Mouse (Mus musculus) MEL (cell line): ENCODE measurements at regions not wholly inside any gene's neighbourhood (a gene's known extent, or its start where the extent isn't known, plus 50 kb on each side); places are given as distances from the start of the nearest gene placed in this dataset.

Source experiments
- DNase-seq: peaks from one replicate; pipeline ENCODE4 v3.0.0; 2011; ENCODE audit warnings: low read depth, low spot score
- H3K27ac ChIP-seq: 2 replicates; pipeline ENCODE4 v1.5.1; 2012; ENCODE audit warnings: low read depth, mild to moderate bottlenecking, control low read depth, low read length, moderate library complexity; ENCODE audit not compliant: control insufficient read depth
- H3K27me3 ChIP-seq, 2 experiments: fragments of 150-350 bp in 1 of 2; sonication (generic) in 1 of 2; 2 replicates each; pipeline ENCODE4 v1.6.1; 2012; ENCODE audit warnings: low read length in 2 of 2, mild to moderate bottlenecking in 2 of 2, improper control_type of control experiment in 1 of 2, moderate library complexity in 1 of 2; ENCODE audit not compliant: insufficient read depth in 2 of 2, control insufficient read depth in 1 of 2
- H3K36me3 ChIP-seq, 2 experiments: 2 replicates each; pipeline ENCODE4 v1.6.1; 2012 to 2014; ENCODE audit warnings: low read length in 2 of 2, improper control_type of control experiment in 1 of 2, inconsistent platforms in 1 of 2, mild to moderate bottlenecking in 1 of 2; ENCODE audit not compliant: insufficient read depth in 2 of 2, control insufficient read depth in 1 of 2
- H3K4me1 ChIP-seq, 2 experiments: fragments of 150-350 bp in 1 of 2; sonication (generic) in 1 of 2; 2 replicates each; pipeline ENCODE4 v1.6.1; 2012; ENCODE audit warnings: low read length in 2 of 2, improper control_type of control experiment in 1 of 2, mild to moderate bottlenecking in 1 of 2; ENCODE audit not compliant: insufficient read depth in 2 of 2, control insufficient read depth in 1 of 2
- H3K4me3 ChIP-seq, 2 experiments: fragments of 150-350 bp in 1 of 2; sonication (generic) in 1 of 2; 2 replicates each; pipeline ENCODE4 v1.5.1; 2012; ENCODE audit warnings: low read depth in 2 of 2, low read length in 2 of 2, mild to moderate bottlenecking in 2 of 2, moderate library complexity in 2 of 2, control low read depth in 1 of 2, improper control_type of control experiment in 1 of 2; ENCODE audit not compliant: control insufficient read depth in 1 of 2, insufficient read depth in 1 of 2
- H3K79me2 ChIP-seq: 2 replicates; pipeline ENCODE4 v1.6.1; 2012; ENCODE audit warnings: mild to moderate bottlenecking, low read length, moderate library complexity; ENCODE audit not compliant: control insufficient read depth, poor library complexity, insufficient read depth
- H3K9ac ChIP-seq: 2 replicates; pipeline ENCODE4 v1.6.1; 2012; ENCODE audit warnings: low read depth, mild to moderate bottlenecking, control low read depth, low read length, moderate library complexity; ENCODE audit not compliant: control insufficient read depth, poor library complexity, severe bottlenecking
- H3K9me3 ChIP-seq: fragments of 150-350 bp; sonication (generic); replicated peaks from 2 replicates; pipeline ENCODE4 v1.6.1; 2012; ENCODE audit warnings: mild to moderate bottlenecking, low read length, improper control_type of control experiment, moderate library complexity; ENCODE audit not compliant: insufficient read depth
- CHD2 ChIP-seq: IDR thresholded peaks from 2 replicates; pipeline ENCODE4 v1.6.1; 2011; ENCODE audit warnings: low read length, improper control_type of control experiment
- CTCF ChIP-seq, 3 experiments: IDR thresholded peaks in 2 of 3; conservative IDR thresholded peaks in 1 of 3; 2 replicates each; pipeline ENCODE4 v1.5.1; 2011 to 2012; ENCODE audit warnings: low read length in 3 of 3, low read depth in 2 of 3, mild to moderate bottlenecking in 2 of 3, improper control_type of control experiment in 1 of 3, inconsistent platforms in 1 of 3, mixed read lengths in 1 of 3, moderate library complexity in 1 of 3; ENCODE audit not compliant: control insufficient read depth in 1 of 3, insufficient read depth in 1 of 3, poor library complexity in 1 of 3, severe bottlenecking in 1 of 3
- E2F4 ChIP-seq: IDR thresholded peaks from 2 replicates; pipeline ENCODE4 v1.6.1; 2011; ENCODE audit warnings: low read depth, low read length, improper control_type of control experiment, borderline replicate concordance
- ELF1 ChIP-seq: IDR thresholded peaks from 2 replicates; pipeline ENCODE4 v1.6.1; 2014; ENCODE audit warnings: low read depth, mild to moderate bottlenecking, inconsistent platforms, low read length, improper control_type of control experiment, moderate library complexity
- EP300 ChIP-seq, 2 experiments: IDR thresholded peaks; 2 replicates each; pipeline ENCODE4 v1.6.1; 2011; ENCODE audit warnings: improper control_type of control experiment in 2 of 2, low read length in 2 of 2, low read depth in 1 of 2, mild to moderate bottlenecking in 1 of 2
- ETS1 ChIP-seq: IDR thresholded peaks from 2 replicates; pipeline ENCODE4 v1.6.1; 2012; ENCODE audit warnings: low read depth, mild to moderate bottlenecking, inconsistent platforms, low read length, improper control_type of control experiment, moderate library complexity
- GABPA ChIP-seq: IDR thresholded peaks from 2 replicates; pipeline ENCODE4 v1.6.1; 2012; ENCODE audit warnings: low read depth, mild to moderate bottlenecking, inconsistent platforms, low read length, improper control_type of control experiment, moderate library complexity
- GATA1 ChIP-seq: IDR thresholded peaks from 2 replicates; pipeline ENCODE4 v1.6.1; 2011; ENCODE audit warnings: low read depth, low read length, improper control_type of control experiment
- HCFC1 ChIP-seq: IDR thresholded peaks from 2 replicates; pipeline ENCODE4 v1.6.1; 2012; ENCODE audit warnings: low read depth, mild to moderate bottlenecking, inconsistent platforms, low read length, improper control_type of control experiment, moderate library complexity
- KAT2A ChIP-seq: conservative IDR thresholded peaks from 2 replicates; pipeline ENCODE4 v1.6.1; 2012; ENCODE audit warnings: low read depth, low read length, improper control_type of control experiment, inconsistent platforms
- MAFK ChIP-seq: IDR thresholded peaks from 2 replicates; pipeline ENCODE4 v1.6.1; 2011; ENCODE audit warnings: low read depth, mild to moderate bottlenecking, low read length, improper control_type of control experiment, borderline replicate concordance
- MXI1 ChIP-seq: IDR thresholded peaks from 2 replicates; pipeline ENCODE4 v1.6.1; 2011; ENCODE audit warnings: mild to moderate bottlenecking, low read depth, low read length, improper control_type of control experiment
- NELFE ChIP-seq: IDR thresholded peaks from 2 replicates; pipeline ENCODE4 v1.6.1; 2011; ENCODE audit warnings: low read depth, low read length, improper control_type of control experiment
- NRF1 ChIP-seq: IDR thresholded peaks from 2 replicates; pipeline ENCODE4 v1.6.1; 2014; ENCODE audit warnings: low read depth, mild to moderate bottlenecking, inconsistent platforms, low read length, improper control_type of control experiment, moderate library complexity; ENCODE audit not compliant: poor library complexity, insufficient read depth, severe bottlenecking
- POLR2A ChIP-seq, 2 experiments: IDR thresholded peaks; 2 replicates each; pipeline ENCODE4 v1.6.1; 2011 to 2012; ENCODE audit warnings: low read length in 2 of 2, mild to moderate bottlenecking in 2 of 2, control low read depth in 1 of 2, improper control_type of control experiment in 1 of 2, low read depth in 1 of 2, moderate library complexity in 1 of 2; ENCODE audit not compliant: control insufficient read depth in 1 of 2, insufficient read depth in 1 of 2, poor library complexity in 1 of 2
- POLR2AphosphoS5 ChIP-seq: IDR thresholded peaks from 2 replicates; pipeline ENCODE4 v1.6.1; 2012; ENCODE audit warnings: low read depth, borderline replicate concordance, mild to moderate bottlenecking, inconsistent platforms, low read length, moderate library complexity, mixed read lengths
- SIN3A ChIP-seq: IDR thresholded peaks from 2 replicates; pipeline ENCODE4 v1.6.1; 2012; ENCODE audit warnings: low read length, improper control_type of control experiment, inconsistent platforms
- TAL1 ChIP-seq: IDR thresholded peaks from 2 replicates; pipeline ENCODE4 v1.6.1; 2012; ENCODE audit warnings: mild to moderate bottlenecking, inconsistent platforms, low read length, moderate library complexity, mixed read lengths
- TBP ChIP-seq: IDR thresholded peaks from 2 replicates; pipeline ENCODE4 v1.8.0; 2011; ENCODE audit warnings: low read depth, low read length, improper control_type of control experiment
- UBTF ChIP-seq: IDR thresholded peaks from 2 replicates; pipeline ENCODE4 v1.6.1; 2012; ENCODE audit warnings: low read depth, mild to moderate bottlenecking, inconsistent platforms, low read length, improper control_type of control experiment, moderate library complexity, borderline replicate concordance; ENCODE audit not compliant: insufficient read depth
- ZC3H11A ChIP-seq: IDR thresholded peaks from 2 replicates; pipeline ENCODE4 v1.6.1; 2012; ENCODE audit warnings: low read depth, mild to moderate bottlenecking, inconsistent platforms, low read length, improper control_type of control experiment
- ZNF384 ChIP-seq: IDR thresholded peaks from 2 replicates; pipeline ENCODE4 v1.6.1; 2012; ENCODE audit warnings: low read depth, mild to moderate bottlenecking, inconsistent platforms, low read length, improper control_type of control experiment

GRCm38 (mm10) chr6:140300470-140301145 lies 123.2 kb upstream of the Plekha5 start:
- no peaks in the 10 kb centered on the region for H3K9me3 ChIP-seq
- DNase-seq, result no peak
- H3K9ac ChIP-seq, result no peak overlapping the region
- H3K4me3 ChIP-seq, result no peak overlapping the region
- no peak overlapping the region for H3K27ac ChIP-seq
- H3K36me3 ChIP-seq, result no peaks in the 10 kb centered on the region
- no peaks in the 10 kb centered on the region for H3K79me2 ChIP-seq
- no peaks in the 10 kb centered on the region for H3K27me3 ChIP-seq
- H3K4me1 ChIP-seq, result no peaks in the 10 kb centered on the region
- TF ChIP-seq EP300 (IDR thresholded peaks at IDR 0.05; ENCODE audit: low read depth in 1 of 2, low read length in 2 of 2), result no peak
- TF ChIP-seq NELFE, result no peak
- TF ChIP-seq ETS1, result no peak
- no peak for TF ChIP-seq UBTF
- no peak for TF ChIP-seq GABPA
- no peak for TF ChIP-seq MXI1
- no peak for TF ChIP-seq GATA1
- no peak for TF ChIP-seq ELF1
- TF ChIP-seq POLR2A (IDR thresholded peaks at IDR 0.05; ENCODE audit: control insufficient read depth in 1 of 2, insufficient read depth in 1 of 2, low read depth in 1 of 2, low read length in 2 of 2, poor library complexity in 1 of 2), result no peak
- TF ChIP-seq KAT2A, result no peak
- no peak for TF ChIP-seq MAFK
- TF ChIP-seq CHD2, result no peak
- TF ChIP-seq POLR2AphosphoS5, result no peak
- no peak for TF ChIP-seq ZNF384
- no peak for TF ChIP-seq ZC3H11A
- no peak for TF ChIP-seq TAL1
- no peak for TF ChIP-seq CTCF (IDR thresholded peaks at IDR 0.05 in 2 of 3, conservative IDR thresholded peaks at IDR 0.05 in 1 of 3; ENCODE audit: control insufficient read depth in 1 of 3, insufficient read depth in 1 of 3, low read depth in 2 of 3, low read length in 3 of 3, poor library complexity in 1 of 3, severe bottlenecking in 1 of 3)
- no peak for TF ChIP-seq E2F4

GRCm38 (mm10) chr6:140299653-140300052 lies 124.2 kb upstream of the Plekha5 start:
- no peak for TF ChIP-seq HCFC1
- no peak for TF ChIP-seq SIN3A
- TF ChIP-seq GABPA, result no peak
- no peak for TF ChIP-seq CTCF (IDR thresholded peaks at IDR 0.05 in 2 of 3, conservative IDR thresholded peaks at IDR 0.05 in 1 of 3; ENCODE audit: control insufficient read depth in 1 of 3, insufficient read depth in 1 of 3, low read depth in 2 of 3, low read length in 3 of 3, poor library complexity in 1 of 3, severe bottlenecking in 1 of 3)
- TF ChIP-seq TBP, result no peak
- TF ChIP-seq NRF1, result no peak
- no peak for TF ChIP-seq POLR2AphosphoS5
- Histone ChIP-seq H3K4me1 (no peaks in the 10 kb centered on the region), H3K27me3 (no peaks in the 10 kb centered on the region), H3K27ac (no peak overlapping the region), H3K9me3 (no peaks in the 10 kb centered on the region), H3K79me2 (no peaks in the 10 kb centered on the region), H3K36me3 (no peaks in the 10 kb centered on the region), H3K9ac (no peak overlapping the region), H3K4me3 (no peak overlapping the region)
- no peak for DNase-seq
